Mouse (Mus musculus) yolk sac, embryonic 10.5 days (tissue): ENCODE measurements around the gene C5ar1.
"Not testable (repeated sequence)": the region's sequence is repeated elsewhere in the genome, so short reads cannot be mapped to it uniquely, and the experiment has no call there.

Experiments
- DNase-seq: peaks from one replicate; pipeline ENCODE4 v3.0.0-alpha.2; 2017; ENCODE audit warnings: low spot score

Gene C5ar1

GRCm38 (mm10) chr7:16259110-16259590 is at the start of gene C5ar1:
TSS of gene C5ar1 (minus strand) at chr7:16259540.
- no peak for DNase-seq

GRCm38 (mm10) chr7:16308555-16309317 is 49.4 kb upstream of the C5ar1 start:
- DNase-seq: no peak

- not testable (repeated sequence) for DNase-seq
These were observed 48.8 kb upstream of the C5ar1 start, which contains the start of gene Bbc3 for GRCm38 (mm10) chr7:16308093-16308492. TSS of gene Bbc3 (plus strand) at chr7:16308393.

- not testable (repeated sequence) for DNase-seq
These were observed 47.8 kb upstream of the C5ar1 start for GRCm38 (mm10) chr7:16307141-16307540.

GRCm38 (mm10) chr7:16299419-16300035 is 40.2 kb upstream of the C5ar1 start:
- peak; percentile 71 for DNase-seq

- no peak for DNase-seq
These were observed 39.6 kb upstream of the C5ar1 start for GRCm38 (mm10) chr7:16298927-16299326.

GRCm38 (mm10) chr7:16297616-16298015 is 38.3 kb upstream of the C5ar1 start:
- no peak for DNase-seq

- peak; percentile 91 for DNase-seq
These were observed 37.5 kb upstream of the C5ar1 start for GRCm38 (mm10) chr7:16296766-16297390.

GRCm38 (mm10) chr7:16296146-16296545 is 36.8 kb upstream of the C5ar1 start:
- DNase-seq: no peak

- DNase-seq: peak; percentile 76
These were observed 36.1 kb upstream of the C5ar1 start for GRCm38 (mm10) chr7:16295321-16295900.

GRCm38 (mm10) chr7:16294837-16295236 is 35.5 kb upstream of the C5ar1 start:
- DNase-seq: peak; percentile 90

- DNase-seq: no peak
These were observed 35.0 kb upstream of the C5ar1 start for GRCm38 (mm10) chr7:16294346-16294745.

GRCm38 (mm10) chr7:16287791-16288190 is 28.5 kb upstream of the C5ar1 start:
- DNase-seq: no peak

GRCm38 (mm10) chr7:16287016-16287415 is 27.7 kb upstream of the C5ar1 start:
- no peak for DNase-seq

- DNase-seq: peak; percentile 99
These were observed 27.0 kb upstream of the C5ar1 start, which contains the start of gene Ccdc9 for GRCm38 (mm10) chr7:16286026-16286961. TSS of gene Ccdc9 (minus strand) at chr7:16286795.

- no peak for DNase-seq
These were observed 26.2 kb upstream of the C5ar1 start for GRCm38 (mm10) chr7:16285450-16286025.

GRCm38 (mm10) chr7:16284904-16285303 is 25.6 kb upstream of the C5ar1 start:
- no peak for DNase-seq

- DNase-seq: no peak
These were observed 24.7 kb upstream of the C5ar1 start for GRCm38 (mm10) chr7:16284001-16284400.

GRCm38 (mm10) chr7:16282334-16282733 is 23.0 kb upstream of the C5ar1 start:
- DNase-seq: no peak

GRCm38 (mm10) chr7:16280721-16281120 is 21.4 kb upstream of the C5ar1 start:
- no peak for DNase-seq
